33 mouse cellular contexts compared by ENCODE assay signal in the genomic region with DNA sequence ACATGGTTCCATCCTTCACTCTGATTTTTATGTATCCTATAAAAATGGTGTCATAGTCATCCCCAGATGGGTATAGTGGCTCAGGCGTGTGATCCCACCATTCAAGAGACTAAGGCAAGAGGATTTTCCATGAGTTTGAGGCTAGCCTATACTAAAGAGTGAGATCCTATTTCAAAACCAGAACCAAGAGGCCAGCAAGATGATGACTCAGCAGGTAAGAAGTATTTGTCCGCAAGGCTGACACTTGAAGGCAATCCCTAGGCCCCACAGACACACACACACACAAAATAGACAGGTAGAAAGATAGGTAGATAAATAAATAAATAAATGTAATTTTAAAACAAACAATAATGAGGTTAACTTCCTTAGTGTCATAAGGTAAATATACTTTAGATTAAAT. TPM values are rescaled to one million over a fixed set of nuclear protein-coding genes. Genes with fewer than 3 reads are reported as not detected.
"Had no signal": no experiment of that assay in that cellular context is flagged by ENCODE, and none has a peak within 500 bp of the region (broad histone marks: within the 10 kb centered on the region; RNA-seq: fewer than 3 reads in every experiment).

No protein-coding gene starts in this region.

- H3K36me3 ChIP-seq: heart, embryonic 12.5 days; heart, embryonic 13.5 days; heart, embryonic 15.5 days; hindbrain, embryonic 10.5 days; intestine, embryonic 15.5 days; kidney, embryonic 15.5 days had no signal

- H3K4me1 ChIP-seq: heart, embryonic 12.5 days; heart, embryonic 13.5 days; heart, embryonic 15.5 days; hindbrain, embryonic 10.5 days; hindbrain, embryonic 12.5 days; hindbrain, embryonic 13.5 days; hindbrain, embryonic 15.5 days; intestine, embryonic 15.5 days; kidney, embryonic 15.5 days had no signal

- H3K4me3 ChIP-seq: heart, embryonic 12.5 days; heart, embryonic 13.5 days; heart, embryonic 15.5 days; hindbrain, embryonic 10.5 days; hindbrain, embryonic 12.5 days; hindbrain, embryonic 13.5 days; hindbrain, embryonic 15.5 days; intestine, embryonic 15.5 days; kidney, embryonic 15.5 days; layer of hippocampus, adult 2 months; left cerebral cortex, adult 2 months had no signal

- H3K9me3 ChIP-seq: heart, embryonic 12.5 days; heart, embryonic 13.5 days; heart, embryonic 15.5 days; hindbrain, embryonic 10.5 days; hindbrain, embryonic 12.5 days; hindbrain, embryonic 13.5 days; hindbrain, embryonic 15.5 days; intestine, embryonic 15.5 days; kidney, embryonic 15.5 days had no signal

- H3K4me2 ChIP-seq: heart, embryonic 11.5 days; heart, embryonic 12.5 days; heart, embryonic 13.5 days; heart, embryonic 15.5 days; hindbrain, embryonic 12.5 days; hindbrain, embryonic 13.5 days; hindbrain, embryonic 14.5 days; hindbrain, embryonic 15.5 days; intestine, embryonic 15.5 days; kidney, embryonic 15.5 days had no signal

- H3K27ac ChIP-seq: heart, embryonic 13.5 days; heart, embryonic 15.5 days; hindbrain, embryonic 10.5 days; hindbrain, embryonic 12.5 days; hindbrain, embryonic 13.5 days; hindbrain, embryonic 14.5 days; hindbrain, embryonic 15.5 days; hindbrain, postnatal 0 days; intestine, embryonic 15.5 days; kidney, embryonic 15.5 days; kidney, postnatal 0 days; layer of hippocampus, adult 2 months; left cerebral cortex, adult 2 months had no signal

- H3K9ac ChIP-seq: heart, embryonic 12.5 days; heart, embryonic 13.5 days; heart, embryonic 15.5 days; hindbrain, embryonic 12.5 days; hindbrain, embryonic 13.5 days; hindbrain, embryonic 14.5 days; hindbrain, embryonic 15.5 days; intestine, embryonic 15.5 days; kidney, embryonic 15.5 days had no signal

- DNase-seq: heart, postnatal 10 days; heart, postnatal 14 days; heart, postnatal 36 days; heart, postnatal 4 days; kidney, adult 11 months; kidney, adult 18-20 months; kidney, adult 2 months; kidney, adult 8-10 months; kidney, adult 9 months; kidney, postnatal 10 days; kidney, postnatal 14 days; kidney, postnatal 25 days; kidney, postnatal 36 days; kidney, postnatal 4 days; layer of hippocampus, adult 9-11 months; layer of hippocampus, postnatal 36 days had no signal

- H3K27me3 ChIP-seq: heart, embryonic 12.5 days; heart, embryonic 13.5 days; heart, embryonic 15.5 days; hindbrain, embryonic 12.5 days; hindbrain, embryonic 13.5 days; hindbrain, embryonic 15.5 days; intestine, embryonic 15.5 days; kidney, embryonic 15.5 days had no signal

RNA-seq across cellular contexts. Expression of gene Il17d, which starts 42.3 kb away (rescaled TPM):
- total RNA-seq: hematopoietic stem cell, adult 5-6 weeks had no signal
- polyA plus RNA-seq: inflammation-experienced regulatory T-cells, adult 6 months had no signal
